Mouse (Mus musculus): ENCODE measurements around the gene Alpk1.

DNA sequence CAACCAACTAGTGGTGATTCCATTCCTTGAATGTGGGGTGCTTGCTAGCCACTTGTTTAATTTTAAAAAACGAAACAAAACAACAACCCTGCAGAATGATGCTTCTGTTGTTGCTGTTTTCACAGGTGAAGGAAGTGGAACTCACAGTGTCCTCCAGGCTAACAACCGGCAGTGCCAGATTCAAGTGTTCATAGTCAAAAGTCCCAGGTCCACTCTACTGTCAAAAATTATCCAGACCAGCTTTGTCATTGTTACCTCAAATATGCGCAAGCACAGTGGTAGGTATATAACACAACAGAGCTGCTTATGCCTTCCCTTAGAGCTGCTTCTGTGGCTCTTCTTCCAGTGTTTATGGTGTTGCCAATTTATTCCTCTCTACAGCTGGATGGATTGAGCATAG, 68.8 kb downstream of the Alpk1 start:
- TF ChIP-seq HCFC1 (IDR thresholded peaks at IDR 0.05; ENCODE audit: borderline replicate concordance, insufficient read depth, low read length): no peak
- TF ChIP-seq CHD2 (IDR thresholded peaks at IDR 0.05; ENCODE audit: low read depth, low read length): no peak
- TF ChIP-seq ZNF384 (IDR thresholded peaks at IDR 0.05; ENCODE audit: low read depth, low read length): no peak
- no peak for TF ChIP-seq ZC3H11A (IDR thresholded peaks at IDR 0.05; ENCODE audit: borderline replicate concordance, low read depth, low read length)
